Mouse (Mus musculus) CH12.LX (cell line): ENCODE results near the gene Gm17334. TPM values are rescaled to one million over a fixed set of nuclear protein-coding genes. Genes with fewer than 3 reads are reported as not detected.

Source experiments
- DNase-seq: peaks from one replicate; pipeline ENCODE4 v3.0.0-alpha.2; 2013; ENCODE audit errors: extremely low read depth
- H3K27ac ChIP-seq: 2 replicates; pipeline ENCODE4 v1.5.1; 2012; ENCODE audit warnings: low read depth, mild to moderate bottlenecking, control low read depth, moderate library complexity; ENCODE audit not compliant: insufficient read depth
- H3K27me3 ChIP-seq: replicated peaks from 2 replicates; pipeline ENCODE3; 2012; ENCODE audit warnings: inconsistent platforms
- H3K36me3 ChIP-seq, 2 experiments: replicated peaks in 1 of 2; 2 replicates each; pipeline versions ENCODE3 to v1.6.1; 2012; ENCODE audit warnings: inconsistent platforms in 1 of 2, low read length in 1 of 2, mild to moderate bottlenecking in 1 of 2, mixed read lengths in 1 of 2, moderate library complexity in 1 of 2; ENCODE audit not compliant: control insufficient read depth in 1 of 2, insufficient read depth in 1 of 2
- H3K4me1 ChIP-seq, 2 experiments: 2 replicates each; pipeline ENCODE4 v1.6.1; 2012; ENCODE audit warnings: inconsistent platforms in 1 of 2, moderate library complexity in 1 of 2; ENCODE audit not compliant: insufficient read depth in 2 of 2, control insufficient read depth in 1 of 2
- H3K4me2 ChIP-seq: 2 replicates; pipeline ENCODE4 v1.6.1; 2012; ENCODE audit warnings: low read depth, mild to moderate bottlenecking, control low read depth; ENCODE audit not compliant: poor library complexity, insufficient read depth, severe bottlenecking
- H3K4me3 ChIP-seq, 3 experiments: fragments of 150-350 bp in 1 of 3; sonication (generic) in 1 of 3; replicated peaks in 1 of 3; 2 replicates each; pipeline versions ENCODE3 to v1.5.1; 2011 to 2012; ENCODE audit warnings: low read depth in 2 of 3, low read length in 2 of 3, mild to moderate bottlenecking in 2 of 3, moderate library complexity in 2 of 3, control low read depth in 1 of 3, improper control_type of control experiment in 1 of 3, inconsistent platforms in 1 of 3, mixed read lengths in 1 of 3; ENCODE audit not compliant: poor library complexity in 1 of 3
- H3K79me2 ChIP-seq: replicated peaks from 2 replicates; pipeline ENCODE4 v1.6.1; 2012; ENCODE audit warnings: mild to moderate bottlenecking, moderate library complexity; ENCODE audit not compliant: control insufficient read depth, poor library complexity, insufficient read depth, severe bottlenecking; ENCODE audit errors: extremely low read depth
- H3K9ac ChIP-seq: 2 replicates; pipeline ENCODE4 v1.6.1; 2012; ENCODE audit warnings: low read depth, mild to moderate bottlenecking, control low read depth, moderate library complexity; ENCODE audit not compliant: insufficient read depth
- H3K9me3 ChIP-seq: replicated peaks from 2 replicates; pipeline ENCODE3; 2012; ENCODE audit warnings: low read length, inconsistent platforms, mixed read lengths
- CHD1 ChIP-seq: IDR thresholded peaks from 2 replicates; pipeline ENCODE4 v1.6.1; 2012; ENCODE audit warnings: low read depth, low read length, improper control_type of control experiment, inconsistent platforms
- EP300 ChIP-seq: IDR thresholded peaks from 2 replicates; pipeline ENCODE4 v1.6.1; 2011; ENCODE audit warnings: low read length, improper control_type of control experiment
- GABPA ChIP-seq: IDR thresholded peaks from 2 replicates; pipeline ENCODE4 v1.6.1; 2012; ENCODE audit warnings: low read depth, low read length, improper control_type of control experiment, inconsistent platforms; ENCODE audit not compliant: insufficient replicate concordance
- IRF4 ChIP-seq: IDR thresholded peaks from 2 replicates; pipeline ENCODE4 v1.6.1; 2014; ENCODE audit warnings: low read depth, mild to moderate bottlenecking, inconsistent platforms, low read length, improper control_type of control experiment
- JUND ChIP-seq: conservative IDR thresholded peaks from 2 replicates; pipeline ENCODE4 v1.6.1; 2011; ENCODE audit warnings: low read depth, low read length, improper control_type of control experiment
- MAX ChIP-seq: IDR thresholded peaks from 2 replicates; pipeline ENCODE4 v1.6.1; 2011; ENCODE audit warnings: low read length, improper control_type of control experiment
- MAZ ChIP-seq: IDR thresholded peaks from 2 replicates; pipeline ENCODE4 v1.6.1; 2012; ENCODE audit warnings: low read depth, mild to moderate bottlenecking, inconsistent platforms, low read length, improper control_type of control experiment, moderate library complexity
- MEF2A ChIP-seq: IDR thresholded peaks from 2 replicates; pipeline ENCODE4 v1.6.1; 2014; ENCODE audit warnings: low read depth, mild to moderate bottlenecking, inconsistent platforms, low read length, improper control_type of control experiment, borderline replicate concordance
- MXI1 ChIP-seq: IDR thresholded peaks from 2 replicates; pipeline ENCODE4 v1.6.1; 2011; ENCODE audit warnings: mild to moderate bottlenecking, low read depth, low read length, improper control_type of control experiment
- NRF1 ChIP-seq: IDR thresholded peaks from 2 replicates; pipeline ENCODE4 v1.6.1; 2014; ENCODE audit warnings: low read depth, mild to moderate bottlenecking, inconsistent platforms, low read length, improper control_type of control experiment, moderate library complexity
- POLR2A ChIP-seq: IDR thresholded peaks from 2 replicates; pipeline ENCODE4 v1.6.1; 2011; ENCODE audit warnings: low read depth, mild to moderate bottlenecking, improper control_type of control experiment, low read length
- POLR2AphosphoS2 ChIP-seq: IDR thresholded peaks from 2 replicates; pipeline ENCODE4 v1.6.1; 2011; ENCODE audit warnings: low read depth, low read length, improper control_type of control experiment
- RAD21 ChIP-seq: IDR thresholded peaks from 2 replicates; pipeline ENCODE4 v1.6.1; 2011; ENCODE audit warnings: low read depth, mild to moderate bottlenecking, low read length, improper control_type of control experiment, moderate library complexity
- RCOR1 ChIP-seq: conservative IDR thresholded peaks from 2 replicates; pipeline ENCODE4 v1.6.1; 2012; ENCODE audit warnings: low read depth, mild to moderate bottlenecking, inconsistent platforms, low read length, improper control_type of control experiment
- SIN3A ChIP-seq: IDR thresholded peaks from 2 replicates; pipeline ENCODE4 v1.6.1; 2012; ENCODE audit warnings: low read length, improper control_type of control experiment, inconsistent platforms
- SMC3 ChIP-seq: IDR thresholded peaks from 2 replicates; pipeline ENCODE4 v1.6.1; 2011; ENCODE audit warnings: low read depth, low read length, improper control_type of control experiment
- TCF12 ChIP-seq: IDR thresholded peaks from 2 replicates; pipeline ENCODE4 v1.6.1; 2014; ENCODE audit warnings: low read depth, mild to moderate bottlenecking, inconsistent platforms, low read length, improper control_type of control experiment
- UBTF ChIP-seq: IDR thresholded peaks from 2 replicates; pipeline ENCODE4 v1.6.1; 2012; ENCODE audit warnings: low read depth, mild to moderate bottlenecking, inconsistent platforms, low read length, improper control_type of control experiment, moderate library complexity
- USF1 ChIP-seq: IDR thresholded peaks from 2 replicates; pipeline ENCODE4 v1.6.1; 2014; ENCODE audit warnings: low read depth, mild to moderate bottlenecking, inconsistent platforms, low read length, improper control_type of control experiment
- USF2 ChIP-seq: conservative IDR thresholded peaks from 2 replicates; pipeline ENCODE4 v1.6.1; 2011; ENCODE audit warnings: low read depth, low read length, improper control_type of control experiment
- ZC3H11A ChIP-seq: IDR thresholded peaks from 2 replicates; pipeline ENCODE4 v1.6.1; 2012; ENCODE audit warnings: low read depth, mild to moderate bottlenecking, inconsistent platforms, low read length, improper control_type of control experiment
- ZKSCAN1 ChIP-seq: IDR thresholded peaks from 2 replicates; pipeline ENCODE4 v1.6.1; 2012; ENCODE audit warnings: low read depth, inconsistent platforms, low read length, improper control_type of control experiment, borderline replicate concordance
- ZMIZ1 ChIP-seq: IDR thresholded peaks from 2 replicates; pipeline ENCODE4 v1.6.1; 2012; ENCODE audit warnings: low read depth, mild to moderate bottlenecking, inconsistent platforms, low read length, improper control_type of control experiment
- ZNF384 ChIP-seq: IDR thresholded peaks from 2 replicates; pipeline ENCODE4 v1.6.1; 2012; ENCODE audit warnings: low read depth, low read length, improper control_type of control experiment, inconsistent platforms
- dilution Hi-C: fragments of 300-500 bp; cut with MboI; formaldehyde crosslinking; loops from 2 replicates; pipeline ENCODE4 v1.14.3; 2020; ENCODE audit warnings: low sequenced_read_pairs; ENCODE audit not compliant: extremely low pct_unique_long_range_greater_than_20kb, extremely low pct_ligation_motif_present
- in situ Hi-C: fragments of 300-500 bp; cut with MboI; formaldehyde crosslinking; loops from 3 replicates; pipeline ENCODE4 v1.14.3; 2019; ENCODE audit warnings: low sequenced_read_pairs, low pct_ligation_motif_present, low pct_unique_long_range_greater_than_20kb, mixed read lengths
- polyA plus RNA-seq: library from polyadenylated mRNA; unstranded; fragments of >175 nt; gene quantifications from 2 replicates; pipeline ENCODE4 v1.2.1, GENCODE M21; 2012; ENCODE audit warnings: low read depth; ENCODE audit not compliant: insufficient read length
- total RNA-seq, 2 experiments: library from RNA; depleted of rRNA; stranded (reverse); fragments of 300-350 nt in 1 of 2; fragments of >200 nt in 1 of 2; gene quantifications; 2 replicates each; pipeline ENCODE4 v1.2.3; 2012 to 2014

The Gm17334 gene
- total and polyA plus RNA-seq, 3 experiments = 0.47 to 0.72 TPM; not detected in 1

- TF ChIP-seq ZMIZ1 (peak; percentile 63), RCOR1 (peak; percentile 71), SIN3A (peak; percentile 27; the same call in 1 of the 2 replicates), POLR2AphosphoS2 (no peak), CHD1 (peak; percentile 89), RAD21 (no peak; the same call in 1 of the 2 replicates), MXI1 (peak; percentile 35; the same call in 1 of the 2 replicates), MAX (no peak), POLR2A (no peak)
Observed at GRCm38 (mm10) chr11:53813001-53813868, 40.2 kb upstream of the Gm17334 start (continued).

- Histone ChIP-seq H3K79me2 (no peaks in the 10 kb centered on the region), H3K27me3 (no peaks in the 10 kb centered on the region), H3K36me3 (no peaks in the 10 kb centered on the region), H3K9ac (no peak overlapping the region), H3K4me2 (no peak overlapping the region), H3K4me1 (peaks cover 30 to 61% of the 10 kb centered on the region in 2 experiments), H3K9me3 (no peaks in the 10 kb centered on the region), H3K27ac (no peak overlapping the region), H3K4me3 (no peak overlapping the region)
- dilution Hi-C loops = no loop called here
- TF ChIP-seq IRF4 = peak; percentile 77
- no peak for TF ChIP-seq USF1
- no peak for TF ChIP-seq ZC3H11A
- TF ChIP-seq USF2 = no peak
- no peak for TF ChIP-seq RAD21
- no peak for TF ChIP-seq UBTF
- no peak for TF ChIP-seq MAZ
- no peak for TF ChIP-seq NRF1
- TF ChIP-seq ZNF384 = peak; percentile 86
- 0 out of 2 replicates have a peak, but pooled peaks have one; percentile 11 for TF ChIP-seq EP300
- TF ChIP-seq MEF2A = 0 out of 2 replicates have a peak, but pooled peaks have one; percentile 31
- no peak for TF ChIP-seq SMC3
- TF ChIP-seq TCF12 = no peak
- TF ChIP-seq GABPA = no peak
- TF ChIP-seq ZKSCAN1 = no peak
- no peak for TF ChIP-seq POLR2AphosphoS2
- TF ChIP-seq JUND = 0 out of 2 replicates have a peak, but pooled peaks have one; percentile 10
- in situ Hi-C loops = no loop called here
- no peak for DNase-seq
Observed at GRCm38 (mm10) chr11:53811312-53811711, 38.3 kb upstream of the Gm17334 start.
